Mouse (Mus musculus): ENCODE results near the gene Dnah5.

GRCm38 (mm10) chr15:28341151-28341550, 137.6 kb downstream of the Dnah5 start:
- TF ChIP-seq CTCF (IDR thresholded peaks at IDR 0.05; ENCODE audit: borderline replicate concordance, insufficient read depth, low read depth, low read length) (no peak), POLR2A (IDR thresholded peaks at IDR 0.05; ENCODE audit: borderline replicate concordance, insufficient read depth, low read length) (no peak)

Data from cerebellum, adult 2 months (tissue).